Mouse (Mus musculus) brown adipose tissue, adult 24 weeks (tissue): Measurements from ENCODE around the gene Mtmr3. TPM values are rescaled to one million over a fixed set of nuclear protein-coding genes. Genes with fewer than 3 reads are reported as not detected.
A peak's percentile ranks its signal among the peaks of the same experiment; 100 is the strongest.

Source experiments
- H3K27ac ChIP-seq: fragments of 200-500 bp; replicated peaks from 2 replicates; pipeline ENCODE4 v1.5.1; 2012; ENCODE audit warnings: low read depth, mild to moderate bottlenecking, low read length
- H3K4me1 ChIP-seq: fragments of 200-500 bp; 2 replicates; pipeline ENCODE4 v1.6.1; 2012; ENCODE audit warnings: low read length, mixed read lengths; ENCODE audit not compliant: control insufficient read depth, insufficient read depth, insufficient read length
- H3K4me3 ChIP-seq: fragments of 200-500 bp; 2 replicates; pipeline ENCODE4 v1.5.1; 2012; ENCODE audit warnings: low read depth, mild to moderate bottlenecking, low read length, moderate library complexity; ENCODE audit not compliant: insufficient read depth
- polyA plus RNA-seq: library from polyadenylated mRNA; stranded (reverse); fragments of >200 nt; gene quantifications from 2 replicates; pipeline ENCODE4 v1.2.4, GENCODE M21; 2012; ENCODE audit not compliant: missing spikeins, insufficient read depth, insufficient read length

The Mtmr3 gene
- polyA plus RNA-seq: 13.3 and 20.3 TPM in 2 replicates

- H3K4me3 ChIP-seq: peak within 1 kb of the TSS; percentile 98
- H3K27ac ChIP-seq: peak within 1 kb of the TSS; percentile 80
- peaks cover 11% of the 10 kb centered on the region for H3K4me1 ChIP-seq
Observed at GRCm38 (mm10) chr11:4594608-4595500, at the start of gene Mtmr3. Gene Mtmr3, minus strand, starts transcription at chr11:4594863.

- H3K4me3 ChIP-seq: no peak overlapping the region
- H3K27ac ChIP-seq: no peak overlapping the region
- peaks cover 5% of the 10 kb centered on the region; the same call in 1 of the 2 replicates for H3K4me1 ChIP-seq
Observed at GRCm38 (mm10) chr11:4643722-4644121, 49.1 kb upstream of the Mtmr3 start.

GRCm38 (mm10) chr11:4641185-4641584 is 46.5 kb upstream of the Mtmr3 start:
- Histone ChIP-seq H3K4me3 (no peak overlapping the region), H3K4me1 (peaks cover 7% of the 10 kb centered on the region; the same call in 1 of the 2 replicates), H3K27ac (no peak overlapping the region)

GRCm38 (mm10) chr11:4638261-4638660 is 43.6 kb upstream of the Mtmr3 start:
- Histone ChIP-seq H3K4me1 (peaks cover 7% of the 10 kb centered on the region; the same call in 1 of the 2 replicates), H3K4me3 (peak overlapping the region; percentile 93), H3K27ac (no peak overlapping the region)

- H3K4me3 ChIP-seq: peak within 1 kb of the TSS; percentile 93
- H3K4me1 ChIP-seq: peaks cover 7% of the 10 kb centered on the region; the same call in 1 of the 2 replicates
- H3K27ac ChIP-seq: peak within 1 kb of the TSS; percentile 83
Observed at GRCm38 (mm10) chr11:4637534-4638234, 43.0 kb upstream of the Mtmr3 start, which contains the start of gene Ascc2. Gene Ascc2, plus strand, starts transcription at chr11:4637747.

GRCm38 (mm10) chr11:4636782-4637342 is 42.2 kb upstream of the Mtmr3 start:
- peak overlapping the region; percentile 93 for H3K4me3 ChIP-seq
- H3K4me1 ChIP-seq: peaks cover 7% of the 10 kb centered on the region; the same call in 1 of the 2 replicates
- peak overlapping the region; percentile 83 for H3K27ac ChIP-seq

GRCm38 (mm10) chr11:4634395-4634794 is 39.7 kb upstream of the Mtmr3 start:
- H3K4me1 ChIP-seq: peaks cover 7% of the 10 kb centered on the region; the same call in 1 of the 2 replicates
- no peak overlapping the region for H3K27ac ChIP-seq
- no peak overlapping the region for H3K4me3 ChIP-seq

GRCm38 (mm10) chr11:4633420-4633819 is 38.8 kb upstream of the Mtmr3 start:
- H3K27ac ChIP-seq: no peak overlapping the region
- H3K4me1 ChIP-seq: 0 out of 2 replicates have a peak, but pooled peaks cover 3% of the 10 kb centered on the region
- no peak overlapping the region for H3K4me3 ChIP-seq

- no peak overlapping the region for H3K27ac ChIP-seq
- no peaks in the 10 kb centered on the region for H3K4me1 ChIP-seq
- no peak overlapping the region for H3K4me3 ChIP-seq
Observed at GRCm38 (mm10) chr11:4629861-4630280, 35.2 kb upstream of the Mtmr3 start.

- no peak overlapping the region for H3K4me3 ChIP-seq
- no peak overlapping the region for H3K27ac ChIP-seq
Observed at GRCm38 (mm10) chr11:4627636-4628035, 33.0 kb upstream of the Mtmr3 start.

GRCm38 (mm10) chr11:4625931-4626330 is 31.3 kb upstream of the Mtmr3 start:
- no peaks in the 10 kb centered on the region for H3K4me1 ChIP-seq
- H3K27ac ChIP-seq: no peak overlapping the region
- no peak overlapping the region for H3K4me3 ChIP-seq

More at GRCm38 (mm10) chr11:4627636-4628035, 33.0 kb upstream of the Mtmr3 start:
- no peaks in the 10 kb centered on the region for H3K4me1 ChIP-seq

GRCm38 (mm10) chr11:4622997-4623396 is 28.3 kb upstream of the Mtmr3 start:
- Histone ChIP-seq H3K27ac (no peak overlapping the region), H3K4me3 (no peak overlapping the region), H3K4me1 (no peaks in the 10 kb centered on the region)

- Histone ChIP-seq H3K4me3 (no peak overlapping the region), H3K27ac (no peak overlapping the region), H3K4me1 (no peaks in the 10 kb centered on the region)
Observed at GRCm38 (mm10) chr11:4622442-4622986, 27.9 kb upstream of the Mtmr3 start.

GRCm38 (mm10) chr11:4621866-4622265 is 27.2 kb upstream of the Mtmr3 start:
- Histone ChIP-seq H3K27ac (no peak overlapping the region), H3K4me1 (no peaks in the 10 kb centered on the region), H3K4me3 (no peak overlapping the region)
